Mouse (Mus musculus) left cerebral cortex, postnatal 4 days (tissue): ENCODE results near the gene Sult2a6. TPM values are rescaled to one million over a fixed set of nuclear protein-coding genes. Genes with fewer than 3 reads are reported as not detected.

Experiments used
- DNase-seq: peaks from one replicate; pipeline ENCODE4 v3.0.0-alpha.2; 2022
- intact Hi-C: fragments of 180-260 bp; cut with DNase I; formaldehyde crosslinking; loops from one replicate; pipeline ENCODE4 v1.15.1; 2025
- total RNA-seq, 2 experiments: library from RNA; stranded (reverse); gene quantifications; 2 replicates each; pipeline ENCODE4 v1.2.3; 2021

Gene Sult2a6
- total RNA-seq: not detected

DNA sequence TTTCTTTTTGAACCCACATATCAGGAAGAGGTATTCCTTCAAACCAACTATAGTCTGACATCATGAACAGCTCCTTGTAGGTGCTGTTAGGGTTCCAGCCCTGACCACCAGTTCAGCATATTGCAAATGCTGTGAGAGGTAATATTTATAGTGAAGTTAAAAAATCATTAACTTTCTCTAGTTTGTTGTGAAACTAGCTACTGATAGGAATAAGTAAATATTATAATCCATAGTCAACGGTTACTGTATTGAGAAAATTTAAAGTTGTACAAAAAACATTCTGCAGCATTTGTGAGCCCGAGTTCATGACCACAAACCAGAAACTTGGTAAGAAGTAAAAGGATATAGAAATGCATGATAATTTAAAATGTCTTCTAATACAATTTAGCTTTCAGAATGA lies at the start of gene Sult2a6:
Gene Sult2a6 (minus strand): TSS at position 101 of the 400 bp plus-strand sequence.
- intact Hi-C loops: no loop called here
- DNase-seq: no peak

DNA sequence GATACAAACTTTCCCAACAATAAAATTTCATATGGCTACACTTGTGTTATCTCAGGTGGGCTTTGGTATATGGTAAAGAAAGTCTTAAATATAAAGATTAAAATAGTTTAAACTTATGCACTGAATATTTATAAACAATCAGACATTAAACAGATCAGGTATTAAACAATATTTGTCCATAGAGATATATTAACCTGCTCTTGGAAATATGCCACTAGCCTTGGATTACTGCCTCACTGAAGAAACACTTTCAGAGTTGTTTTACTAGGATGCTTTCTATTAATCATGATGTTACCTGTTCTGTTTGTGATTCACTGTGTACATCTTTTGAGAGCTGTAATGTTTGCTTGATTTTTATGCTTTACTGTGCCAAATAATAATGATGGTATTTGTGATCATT lies 39.4 kb downstream of the Sult2a6 start:
- intact Hi-C loops: no loop called here
- DNase-seq: no peak

DNA sequence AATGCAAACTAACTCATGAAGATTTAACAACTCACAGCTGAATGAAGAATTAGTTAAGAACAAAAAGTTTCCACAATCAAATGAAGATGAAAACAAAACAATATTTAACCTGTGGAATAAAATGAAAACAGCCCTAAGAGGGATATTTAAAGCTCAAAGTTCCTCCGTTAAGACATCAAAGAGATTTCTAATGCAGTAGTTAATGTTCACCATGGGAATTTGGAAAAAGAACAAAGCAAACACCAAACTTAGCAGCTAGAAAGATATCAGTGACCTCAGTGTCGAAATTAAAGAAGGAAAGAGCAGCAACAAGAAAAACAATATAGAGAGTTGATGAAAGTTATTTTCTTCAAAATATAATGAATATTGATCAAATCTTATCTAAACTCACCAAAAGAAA lies 51.3 kb downstream of the Sult2a6 start:
- intact Hi-C loops: no loop called here
- DNase-seq: no peak

DNA sequence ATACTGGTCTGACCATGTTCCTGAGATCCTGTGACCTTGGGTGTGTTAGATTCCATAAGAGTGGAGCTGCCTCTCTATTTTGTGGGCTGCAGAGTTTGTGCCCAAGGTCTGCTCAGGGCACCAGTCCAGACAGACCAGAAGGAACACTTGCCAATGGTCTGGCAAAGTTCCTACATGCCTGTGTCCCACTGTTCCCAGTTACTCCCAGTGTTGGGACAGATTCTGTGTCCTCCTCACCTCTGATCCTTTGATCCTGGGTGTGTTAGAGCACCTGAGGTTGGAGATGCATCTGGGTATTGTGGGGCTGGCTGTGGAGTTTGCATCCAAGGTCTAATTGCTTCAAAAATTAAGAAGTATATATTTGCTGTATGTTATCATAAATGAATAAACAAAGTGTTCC lies 52.2 kb downstream of the Sult2a6 start:
- intact Hi-C loops: no loop called here

More for the DNA sequence above, 52.2 kb downstream of the Sult2a6 start:
- no peak for DNase-seq

Other genes starting within 250 kb of the Sult2a6 start
- not detected for gene Sult2a3, start 131.8 kb downstream of the Sult2a6 start, total RNA-seq
- gene Obox8, start 78.7 kb upstream of the Sult2a6 start, total RNA-seq: not detected
- not detected for gene Sult2a8, start 191.9 kb upstream of the Sult2a6 start, total RNA-seq
- not detected for gene Sult2a7, start 239.4 kb upstream of the Sult2a6 start, total RNA-seq